In the genomic region with DNA sequence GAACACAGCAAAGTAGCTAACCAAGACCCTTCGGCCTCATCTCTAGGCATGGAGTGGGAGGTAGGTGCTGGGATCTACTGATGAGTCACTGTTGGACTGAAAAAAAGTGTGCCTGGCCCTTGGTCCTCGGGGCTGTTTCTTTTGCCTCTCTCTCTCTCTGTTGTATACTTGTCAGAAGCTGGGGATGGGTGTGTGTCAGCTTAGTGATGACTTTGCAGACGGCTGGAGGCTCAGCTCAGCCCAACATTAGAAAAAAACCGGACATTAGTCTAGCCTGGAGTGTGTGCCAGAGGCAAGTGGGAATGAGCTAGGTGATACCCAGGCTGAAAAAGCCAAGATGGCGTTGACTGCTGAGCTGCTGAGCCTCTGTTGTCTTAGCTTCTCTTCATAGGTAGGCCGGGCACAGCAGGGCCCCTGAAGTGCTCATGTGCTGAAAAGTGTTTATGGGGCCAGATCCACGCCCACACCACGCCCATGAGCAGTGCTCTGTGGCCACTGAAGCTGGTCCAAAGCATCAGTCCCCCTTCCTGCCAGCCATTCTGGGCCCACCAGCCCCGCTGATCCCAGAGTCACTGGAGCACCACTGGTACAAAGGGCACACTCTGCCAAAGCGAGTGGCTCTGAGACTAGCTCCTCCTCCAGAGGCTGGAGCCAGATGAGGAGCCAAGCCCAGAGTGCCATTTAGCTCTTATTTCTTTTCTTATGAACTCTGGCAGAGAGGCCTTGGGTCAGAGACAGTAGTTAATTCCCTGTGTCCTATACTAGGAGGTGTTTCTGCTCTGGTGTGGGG, we compare ENCODE assay signal across 17 mouse cellular contexts. TPM values are rescaled to one million over a fixed set of nuclear protein-coding genes. Genes with fewer than 3 reads are reported as not detected.
A peak's percentile ranks its signal among the peaks of the same experiment; 100 is the strongest.
DNase-seq lines count a peak whose midpoint lies in the region; ATAC-seq lines count a peak whose summit lies in the region.
"Had no signal": no experiment of that assay in that cellular context is flagged by ENCODE, and none has a peak within 500 bp of the region (broad histone marks: within the 10 kb centered on the region; RNA-seq: fewer than 3 reads in every experiment).

No protein-coding gene starts in this region.

- no peak overlapping the region for H3K27ac ChIP-seq in kidney, embryonic 15.5 days
- peak overlapping the region; percentile 9; the same call in 1 of the 2 replicates for H3K27ac ChIP-seq in intestine, embryonic 16.5 days (ENCODE audit: low read length)
- H3K27ac ChIP-seq in heart, embryonic 10.5 days = no peak overlapping the region
- H3K27ac ChIP-seq: hindbrain, embryonic 15.5 days; liver, embryonic 14.5 days; neural tube, embryonic 12.5 days had no signal

- DNase-seq in kidney, adult 11 months = peak; percentile 82
- peak; percentile 82 for DNase-seq in 3T3-L1 (ENCODE audit: low read depth, low spot score)
- DNase-seq in kidney, postnatal 14 days = peak; percentile 73
- DNase-seq in heart, postnatal 4 days = no peak
- DNase-seq in heart, embryonic 10.5 days (ENCODE audit: low spot score) = no peak
- DNase-seq in heart, postnatal 14 days = no peak
- DNase-seq: cerebellum, adult 9-11 months; gastrocnemius, postnatal 25 days; right cerebral cortex, postnatal 25 days; thymus, postnatal 25 days had no signal

- H3K4me3 ChIP-seq in kidney, embryonic 15.5 days (replicated peaks) = no peak overlapping the region
- H3K4me3 ChIP-seq in intestine, embryonic 16.5 days (ENCODE audit: low read length) = no peak overlapping the region
- no peak overlapping the region for H3K4me3 ChIP-seq in heart, embryonic 10.5 days
- H3K4me3 ChIP-seq: hindbrain, embryonic 15.5 days; neural tube, embryonic 12.5 days had no signal

- H3K4me2 ChIP-seq in kidney, embryonic 15.5 days = no peak overlapping the region
- no peak overlapping the region for H3K4me2 ChIP-seq in intestine, embryonic 16.5 days (ENCODE audit: low read depth, low read length)
- H3K4me2 ChIP-seq: heart, embryonic 11.5 days; hindbrain, embryonic 15.5 days; neural tube, embryonic 12.5 days had no signal

- intact Hi-C loops in heart, postnatal 14 days (cut with DNase I) = loop anchor here (2.0 kb wide), 1 partner anchor 29 kb away; no protein-coding TSS in a partner anchor

- no peaks in the 10 kb centered on the region for H3K27me3 ChIP-seq in kidney, embryonic 15.5 days
- H3K27me3 ChIP-seq in intestine, embryonic 16.5 days (replicated peaks; ENCODE audit: control insufficient read depth, insufficient read depth, low read length) = no peaks in the 10 kb centered on the region
- H3K27me3 ChIP-seq in heart, embryonic 10.5 days (ENCODE audit: insufficient read depth, poor library complexity, severe bottlenecking) = no peaks in the 10 kb centered on the region
- H3K27me3 ChIP-seq: hindbrain, embryonic 15.5 days; neural tube, embryonic 12.5 days had no signal

- H3K9ac ChIP-seq in kidney, embryonic 15.5 days = no peak overlapping the region
- H3K9ac ChIP-seq in intestine, embryonic 16.5 days (ENCODE audit: low read depth, low read length) = no peak overlapping the region
- H3K9ac ChIP-seq: hindbrain, embryonic 15.5 days; liver, embryonic 14.5 days; neural tube, embryonic 12.5 days had no signal

- no peak for ATAC-seq in kidney, embryonic 15.5 days (replicated peaks; ENCODE audit: low FRiP score)
- peak; percentile 62 for ATAC-seq in intestine, embryonic 16.5 days
- ATAC-seq: activated CD4-positive, CD25-positive, alpha-beta regulatory T cell, adult 4 months had no signal

- no peaks in the 10 kb centered on the region for H3K9me3 ChIP-seq in kidney, embryonic 15.5 days (replicated peaks)
- H3K9me3 ChIP-seq in intestine, embryonic 16.5 days (ENCODE audit: control insufficient read depth, low read length) = no peaks in the 10 kb centered on the region
- H3K9me3 ChIP-seq in heart, embryonic 10.5 days = no peaks in the 10 kb centered on the region
- H3K9me3 ChIP-seq: hindbrain, embryonic 15.5 days; neural tube, embryonic 12.5 days had no signal

- WGBS in kidney, embryonic 15.5 days = 75% methylated on average over 10 of the region's 10 CpGs
- 57% methylated on average over 10 of the region's 10 CpGs for WGBS in intestine, embryonic 16.5 days
- WGBS in heart, embryonic 10.5 days = 76% methylated on average over 10 of the region's 10 CpGs

- peaks cover 13% of the 10 kb centered on the region; the same call in 1 of the 2 replicates for H3K4me1 ChIP-seq in kidney, embryonic 15.5 days
- H3K4me1 ChIP-seq in intestine, embryonic 16.5 days (ENCODE audit: control insufficient read depth, insufficient read depth, low read length) = peaks cover 2% of the 10 kb centered on the region
- no peaks in the 10 kb centered on the region for H3K4me1 ChIP-seq in heart, embryonic 10.5 days
- H3K4me1 ChIP-seq: neural tube, embryonic 12.5 days had no signal

- peaks cover 27% of the 10 kb centered on the region for H3K36me3 ChIP-seq in kidney, embryonic 15.5 days
- H3K36me3 ChIP-seq in intestine, embryonic 16.5 days (ENCODE audit: control insufficient read depth, insufficient read depth, low read length) = no peaks in the 10 kb centered on the region
- H3K36me3 ChIP-seq in heart, embryonic 10.5 days = peaks cover 10% of the 10 kb centered on the region
- H3K36me3 ChIP-seq: hindbrain, embryonic 15.5 days had no signal

RNA-seq across cellular contexts. Expression of a gene that starts 37.2 kb away (rescaled TPM):
- polyA plus RNA-seq in kidney, embryonic 15.5 days (2015; fragmentation: Nextera tagmentation; extraction: Ambion mirVana) = 20.8 and 22.3 TPM in 2 replicates
- 10.1 and 11.8 TPM in 2 replicates for polyA plus RNA-seq in intestine, embryonic 16.5 days (2015; fragmentation: Nextera tagmentation; extraction: Ambion mirVana)
- 1 to 10 TPM; 8.0 to 8.3 TPM for total RNA-seq in heart, postnatal 4 days (2021)
- 11.6 and 13.1 TPM in 2 replicates for polyA plus RNA-seq in heart, embryonic 10.5 days (2016; fragmentation: Nextera tagmentation; extraction: Ambion mirVana)
- 10 to 100 TPM in 1 of 2 experiments, 1 to 10 TPM in 1; 9.2 to 10.3 TPM for total RNA-seq in heart, postnatal 14 days (2021)

Comparison
In these comparisons a context has a peak if more than half of its experiments do, and no peak if none do; other contexts are left out.
1. DNase-seq: peak in kidney, adult 11 months (single experiment), 3T3-L1 (single experiment) and kidney, postnatal 14 days (single experiment); none in heart, postnatal 4 days (single experiment), heart, embryonic 10.5 days (single experiment) and heart, postnatal 14 days (0 of 2).